Mouse (Mus musculus): ENCODE data around the gene Mitf.

GRCm38 (mm10) chr6:97839568-97839967, 32.7 kb downstream of the Mitf start:
- TF ChIP-seq GATA1 (IDR thresholded peaks at IDR 0.05; ENCODE audit: borderline replicate concordance, low read length) (no peak), FLI1 (IDR thresholded peaks at IDR 0.05; ENCODE audit: low read length) (no peak)

Data from megakaryocyte, embryonic 14.5 days (primary cell).